Mouse (Mus musculus): ENCODE measurements at regions not wholly inside any gene's neighbourhood (a gene's known extent, or its start where the extent isn't known, plus 50 kb on each side); places are given as distances from the start of the nearest gene placed in this dataset.
A peak's percentile ranks its signal among the peaks of the same experiment; 100 is the strongest.

DNA sequence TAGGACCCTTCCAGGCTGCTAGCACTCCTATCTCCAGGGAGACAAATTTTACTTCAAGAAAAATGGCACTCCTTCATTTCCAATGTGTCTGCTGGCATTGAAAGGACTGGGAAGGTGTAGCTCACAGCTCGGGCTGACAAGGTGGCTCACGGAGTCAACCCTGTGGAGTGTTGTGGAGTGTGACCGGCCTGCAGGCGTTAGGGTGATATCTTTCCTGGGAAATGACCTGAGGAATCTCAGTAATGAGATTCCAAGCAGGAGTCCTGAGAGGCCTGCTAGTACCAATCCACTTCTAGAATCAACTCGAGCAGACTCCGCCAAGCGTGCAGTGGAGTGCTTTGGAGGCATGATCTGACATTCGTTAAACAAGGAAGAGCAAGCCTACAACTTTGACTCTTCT, 328.6 kb downstream of the Icos start:
- H3K27ac ChIP-seq (ENCODE audit: low read depth, low read length) = no peak overlapping the region

GRCm38 (mm10) chr1:61309563-61309962, 329.1 kb upstream of the Pard3b start:
- Histone ChIP-seq H3K9ac (ENCODE audit: low read length) (no peak overlapping the region), H3K36me3 (ENCODE audit: control insufficient read depth, insufficient read depth, low read length) (no peaks in the 10 kb centered on the region), H3K27me3 (ENCODE audit: control insufficient read depth, insufficient read depth, low read length) (no peaks in the 10 kb centered on the region), H3K4me1 (ENCODE audit: control insufficient read depth, insufficient read depth, low read length) (no peaks in the 10 kb centered on the region), H3K4me2 (no peak overlapping the region), H3K9me3 (ENCODE audit: control insufficient read depth, low read length) (no peaks in the 10 kb centered on the region), H3K27ac (ENCODE audit: low read depth, low read length) (no peak overlapping the region), H3K4me3 (ENCODE audit: low read depth, low read length) (no peak overlapping the region)
- DNase-seq (ENCODE audit: low spot score, missing footprints) (peak; percentile 49), ATAC-seq (ENCODE audit: low FRiP score) (no peak)
- WGBS = 75% methylated on average over 1 of the region's 1 CpGs

More for the DNA sequence above, 328.6 kb downstream of the Icos start:
- no peak overlapping the region for H3K4me2 ChIP-seq
- ATAC-seq (ENCODE audit: low FRiP score) = no peak
- no peaks in the 10 kb centered on the region for H3K9me3 ChIP-seq (ENCODE audit: control insufficient read depth, low read length)
- H3K4me1 ChIP-seq (ENCODE audit: control insufficient read depth, insufficient read depth, low read length) = peaks cover 3% of the 10 kb centered on the region
- 50% methylated on average over 8 of the region's 8 CpGs for WGBS
- H3K27me3 ChIP-seq (ENCODE audit: control insufficient read depth, insufficient read depth, low read length) = no peaks in the 10 kb centered on the region
- H3K4me3 ChIP-seq (ENCODE audit: low read depth, low read length) = no peak overlapping the region
- no peak overlapping the region for H3K9ac ChIP-seq (ENCODE audit: low read length)
- no peaks in the 10 kb centered on the region for H3K36me3 ChIP-seq (ENCODE audit: control insufficient read depth, insufficient read depth, low read length)
- DNase-seq (ENCODE audit: low spot score, missing footprints) = peak; percentile 82

- Histone ChIP-seq H3K9me3 (ENCODE audit: control insufficient read depth, low read length) (no peaks in the 10 kb centered on the region), H3K36me3 (ENCODE audit: control insufficient read depth, insufficient read depth, low read length) (no peaks in the 10 kb centered on the region), H3K4me3 (ENCODE audit: low read depth, low read length) (no peak overlapping the region), H3K4me1 (ENCODE audit: control insufficient read depth, insufficient read depth, low read length) (no peaks in the 10 kb centered on the region), H3K9ac (ENCODE audit: low read length) (no peak overlapping the region), H3K4me2 (no peak overlapping the region), H3K27ac (ENCODE audit: low read depth, low read length) (no peak overlapping the region), H3K27me3 (ENCODE audit: control insufficient read depth, insufficient read depth, low read length) (no peaks in the 10 kb centered on the region)
- ATAC-seq (ENCODE audit: low FRiP score) = no peak
- DNase-seq (ENCODE audit: low spot score, missing footprints) = peak; percentile 39
- WGBS = 84% methylated on average over 3 of the region's 3 CpGs
Measured at GRCm38 (mm10) chr1:61310063-61310760, 328.4 kb upstream of the Pard3b start.

GRCm38 (mm10) chr1:61310761-61311090, 327.9 kb upstream of the Pard3b start:
- DNase-seq (ENCODE audit: low spot score, missing footprints) = no peak
- Histone ChIP-seq H3K4me1 (ENCODE audit: control insufficient read depth, insufficient read depth, low read length) (no peaks in the 10 kb centered on the region), H3K9me3 (ENCODE audit: control insufficient read depth, low read length) (no peaks in the 10 kb centered on the region), H3K27ac (ENCODE audit: low read depth, low read length) (no peak overlapping the region), H3K36me3 (ENCODE audit: control insufficient read depth, insufficient read depth, low read length) (no peaks in the 10 kb centered on the region), H3K9ac (ENCODE audit: low read length) (no peak overlapping the region), H3K4me2 (no peak overlapping the region), H3K4me3 (ENCODE audit: low read depth, low read length) (no peak overlapping the region), H3K27me3 (ENCODE audit: control insufficient read depth, insufficient read depth, low read length) (no peaks in the 10 kb centered on the region)
- no peak for ATAC-seq (ENCODE audit: low FRiP score)
- WGBS = 84% methylated on average over 2 of the region's 2 CpGs

DNA sequence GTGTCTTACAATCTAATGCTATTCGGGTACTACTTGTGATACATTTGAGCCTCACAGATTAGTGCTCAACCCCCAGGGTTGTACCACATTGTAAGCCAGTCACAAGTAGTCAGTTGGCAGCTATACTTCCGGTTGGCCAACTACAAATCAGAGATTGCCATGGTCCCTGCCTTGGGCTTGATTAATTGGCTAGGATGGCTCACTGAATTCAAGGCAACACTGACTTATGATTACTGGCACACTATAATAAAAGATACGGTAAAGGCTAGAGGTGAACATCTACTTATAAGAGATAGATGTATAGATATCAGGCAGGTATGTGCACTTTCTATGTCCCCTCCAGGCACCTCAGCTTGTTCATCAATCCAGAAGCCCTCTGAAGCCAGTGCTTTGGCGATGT, 325.4 kb upstream of the Pard3b start:
- Histone ChIP-seq H3K4me3 (ENCODE audit: low read depth, low read length) (no peak overlapping the region), H3K4me1 (ENCODE audit: control insufficient read depth, insufficient read depth, low read length) (no peaks in the 10 kb centered on the region), H3K27ac (ENCODE audit: low read depth, low read length) (no peak overlapping the region), H3K9ac (ENCODE audit: low read length) (no peak overlapping the region), H3K9me3 (ENCODE audit: control insufficient read depth, low read length) (no peaks in the 10 kb centered on the region), H3K27me3 (ENCODE audit: control insufficient read depth, insufficient read depth, low read length) (no peaks in the 10 kb centered on the region), H3K4me2 (no peak overlapping the region), H3K36me3 (ENCODE audit: control insufficient read depth, insufficient read depth, low read length) (no peaks in the 10 kb centered on the region)
- ATAC-seq (ENCODE audit: low FRiP score) (no peak), DNase-seq (ENCODE audit: low spot score, missing footprints) (no peak)
- 87% methylated on average over 4 of the region's 4 CpGs for WGBS

DNA sequence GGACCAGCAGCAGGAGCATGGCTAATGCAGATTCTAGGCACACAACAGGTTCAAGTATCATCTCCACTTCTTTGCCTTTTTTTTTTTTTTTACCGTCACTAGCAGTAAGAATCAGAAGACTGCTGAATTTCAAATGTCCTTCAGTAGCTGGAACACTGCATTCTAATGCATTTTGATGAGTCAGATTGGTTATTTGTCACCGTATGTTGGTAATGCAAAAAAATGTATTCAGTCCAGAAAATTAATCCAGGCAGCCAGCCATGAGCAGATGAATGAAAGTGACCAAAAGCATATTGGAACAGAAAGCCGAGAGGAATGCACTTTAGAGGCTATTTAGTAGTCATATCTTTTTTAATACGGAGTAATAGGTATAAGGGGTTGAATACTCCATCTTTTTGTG, 322.4 kb upstream of the Pard3b start:
- H3K27me3 ChIP-seq (ENCODE audit: control insufficient read depth, insufficient read depth, low read length) = no peaks in the 10 kb centered on the region
- H3K27ac ChIP-seq (ENCODE audit: low read depth, low read length) = no peak overlapping the region
- 84% methylated on average over 4 of the region's 4 CpGs for WGBS
- H3K4me3 ChIP-seq (ENCODE audit: low read depth, low read length) = no peak overlapping the region
- H3K36me3 ChIP-seq (ENCODE audit: control insufficient read depth, insufficient read depth, low read length) = no peaks in the 10 kb centered on the region
- no peak overlapping the region for H3K9ac ChIP-seq (ENCODE audit: low read length)
- H3K4me1 ChIP-seq (ENCODE audit: control insufficient read depth, insufficient read depth, low read length) = no peaks in the 10 kb centered on the region
- no peaks in the 10 kb centered on the region for H3K9me3 ChIP-seq (ENCODE audit: control insufficient read depth, low read length)
- DNase-seq (ENCODE audit: low spot score, missing footprints) = no peak
- no peak overlapping the region for H3K4me2 ChIP-seq
- no peak for ATAC-seq (ENCODE audit: low FRiP score)

DNA sequence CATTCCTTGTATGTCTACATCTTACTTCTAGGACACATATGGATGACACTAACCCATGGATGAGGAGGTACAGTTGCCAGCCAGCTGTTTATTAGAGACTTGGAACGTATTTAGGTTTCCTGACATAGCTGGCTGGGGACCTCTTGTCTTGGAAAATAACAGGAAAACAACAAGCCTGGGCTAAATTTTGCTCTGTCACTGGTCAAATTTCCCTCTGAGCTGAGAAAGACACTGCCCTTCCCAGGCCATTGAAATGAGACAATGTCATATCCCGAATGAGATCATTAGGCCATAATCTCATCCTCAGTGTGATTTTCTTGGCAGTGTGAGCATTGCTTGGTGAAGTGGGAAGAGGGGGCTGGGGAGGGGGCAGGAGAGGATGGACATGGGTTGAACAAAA, 321.9 kb upstream of the Pard3b start:
- Histone ChIP-seq H3K4me3 (ENCODE audit: low read depth, low read length) (no peak overlapping the region), H3K4me1 (ENCODE audit: control insufficient read depth, insufficient read depth, low read length) (no peaks in the 10 kb centered on the region), H3K9ac (ENCODE audit: low read length) (no peak overlapping the region), H3K9me3 (ENCODE audit: control insufficient read depth, low read length) (no peaks in the 10 kb centered on the region), H3K4me2 (no peak overlapping the region), H3K27ac (ENCODE audit: low read depth, low read length) (no peak overlapping the region), H3K27me3 (ENCODE audit: control insufficient read depth, insufficient read depth, low read length) (no peaks in the 10 kb centered on the region), H3K36me3 (ENCODE audit: control insufficient read depth, insufficient read depth, low read length) (no peaks in the 10 kb centered on the region)
- DNase-seq (ENCODE audit: low spot score, missing footprints) (peak; percentile 31), ATAC-seq (ENCODE audit: low FRiP score) (no peak)
- 77% methylated on average over 2 of the region's 2 CpGs for WGBS

- Histone ChIP-seq H3K4me3 (ENCODE audit: low read depth, low read length) (no peak overlapping the region), H3K4me1 (ENCODE audit: control insufficient read depth, insufficient read depth, low read length) (no peaks in the 10 kb centered on the region), H3K27me3 (ENCODE audit: control insufficient read depth, insufficient read depth, low read length) (no peaks in the 10 kb centered on the region), H3K9ac (ENCODE audit: low read length) (no peak overlapping the region), H3K27ac (ENCODE audit: low read depth, low read length) (no peak overlapping the region), H3K4me2 (no peak overlapping the region), H3K9me3 (ENCODE audit: control insufficient read depth, low read length) (no peaks in the 10 kb centered on the region), H3K36me3 (ENCODE audit: control insufficient read depth, insufficient read depth, low read length) (no peaks in the 10 kb centered on the region)
- ATAC-seq (ENCODE audit: low FRiP score) (no peak), DNase-seq (ENCODE audit: low spot score, missing footprints) (peak; percentile 62)
- 88% methylated on average over 1 of the region's 1 CpGs for WGBS
Measured at GRCm38 (mm10) chr1:61318042-61318441, 320.6 kb upstream of the Pard3b start.

- ATAC-seq (ENCODE audit: low FRiP score) = no peak
- Histone ChIP-seq H3K4me3 (ENCODE audit: low read depth, low read length) (no peak overlapping the region), H3K4me2 (no peak overlapping the region), H3K4me1 (ENCODE audit: control insufficient read depth, insufficient read depth, low read length) (no peaks in the 10 kb centered on the region), H3K27ac (ENCODE audit: low read depth, low read length) (no peak overlapping the region), H3K9me3 (ENCODE audit: control insufficient read depth, low read length) (no peaks in the 10 kb centered on the region), H3K36me3 (ENCODE audit: control insufficient read depth, insufficient read depth, low read length) (no peaks in the 10 kb centered on the region), H3K27me3 (ENCODE audit: control insufficient read depth, insufficient read depth, low read length) (no peaks in the 10 kb centered on the region), H3K9ac (ENCODE audit: low read length) (no peak overlapping the region)
- 80% methylated on average over 6 of the region's 6 CpGs for WGBS
- peak; percentile 39 for DNase-seq (ENCODE audit: low spot score, missing footprints)
Measured at GRCm38 (mm10) chr1:61321513-61322145, 317.0 kb upstream of the Pard3b start.
